14 mouse cellular contexts compared by ENCODE assay signal in the genomic region with DNA sequence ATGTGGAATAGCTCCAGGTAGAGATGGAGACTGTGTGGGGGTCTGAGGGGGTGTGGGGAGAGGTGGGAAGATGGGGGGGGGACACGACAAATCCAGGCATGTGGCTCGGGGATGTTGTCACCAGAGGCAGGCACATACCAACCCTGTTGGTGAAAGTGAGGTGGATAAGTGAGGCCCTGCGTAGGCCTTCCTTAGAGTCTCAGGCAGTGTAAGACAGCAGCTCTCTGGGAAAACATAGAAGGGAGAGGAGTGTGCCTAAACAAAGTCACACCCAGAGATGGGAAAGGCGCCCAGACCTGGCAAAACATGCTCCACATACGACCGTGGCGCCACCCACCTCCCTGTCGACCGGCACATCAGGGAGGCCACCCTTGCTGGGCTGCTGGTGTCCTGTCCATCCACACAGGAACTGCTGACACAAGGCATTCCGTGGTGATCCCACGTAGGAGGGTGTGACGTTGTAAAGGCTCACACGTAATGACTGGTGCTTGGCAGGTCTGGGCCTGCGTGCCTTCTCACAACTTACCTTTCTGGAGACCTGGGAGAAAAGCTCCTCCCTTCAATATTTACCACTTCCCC. TPM values are rescaled to one million over a fixed set of nuclear protein-coding genes. Genes with fewer than 3 reads are reported as not detected.
A peak's percentile ranks its signal among the peaks of the same experiment; 100 is the strongest.
DNase-seq lines count a peak whose midpoint lies in the region; ATAC-seq lines count a peak whose summit lies in the region.
"Had no signal": no experiment of that assay in that cellular context is flagged by ENCODE, and none has a peak within 500 bp of the region (broad histone marks: within the 10 kb centered on the region; RNA-seq: fewer than 3 reads in every experiment).

No protein-coding gene starts in this region.

- peak; percentile 62 for ATAC-seq in frontal cortex, adult (ENCODE audit: low TSS enrichment)
- 0 out of 2 replicates have a peak, but pooled peaks have one; percentile 18 for ATAC-seq in embryonic facial prominence, embryonic 13.5 days (ENCODE audit: insufficient number of reproducible peaks, insufficient read depth, low FRiP score, low TSS enrichment, low read depth)
- peak; percentile 62; the same call in 1 of the 2 replicates for ATAC-seq in limb, embryonic 15.5 days (ENCODE audit: insufficient number of reproducible peaks, low FRiP score, low TSS enrichment, low read depth)
- ATAC-seq: liver, postnatal 0 days had no signal

- no peak overlapping the region for H3K4me2 ChIP-seq in embryonic facial prominence, embryonic 13.5 days
- no peak overlapping the region for H3K4me2 ChIP-seq in limb, embryonic 15.5 days

- H3K27me3 ChIP-seq in embryonic facial prominence, embryonic 13.5 days, result no peaks in the 10 kb centered on the region
- no peaks in the 10 kb centered on the region for H3K27me3 ChIP-seq in limb, embryonic 15.5 days

- no peak for DNase-seq in frontal cortex, postnatal 10 days (ENCODE audit: low spot score in 2 of 2)
- peak; percentile 45 for DNase-seq in kidney, postnatal 10 days
- DNase-seq in kidney, postnatal 14 days, result no peak
- DNase-seq in right cerebral cortex, adult 18-20 months, result no peak
- no peak for DNase-seq in right cerebral cortex, postnatal 14 days
- DNase-seq: adrenal gland, postnatal 10 days; B cell, adult 2 months; cerebellum, adult 18-20 months; liver, postnatal 0 days; thymus, postnatal 25 days had no signal

- H3K9me3 ChIP-seq in embryonic facial prominence, embryonic 13.5 days, result no peaks in the 10 kb centered on the region
- no peaks in the 10 kb centered on the region for H3K9me3 ChIP-seq in limb, embryonic 15.5 days

- peaks cover 23% of the 10 kb centered on the region for H3K36me3 ChIP-seq in embryonic facial prominence, embryonic 13.5 days
- H3K36me3 ChIP-seq in limb, embryonic 15.5 days, result peaks cover 6% of the 10 kb centered on the region; the same call in 1 of the 2 replicates

- peak overlapping the region; percentile 17; the same call in 1 of the 2 replicates for H3K9ac ChIP-seq in embryonic facial prominence, embryonic 13.5 days
- H3K9ac ChIP-seq in limb, embryonic 15.5 days, result no peak overlapping the region
- H3K9ac ChIP-seq: liver, postnatal 0 days had no signal

- H3K4me1 ChIP-seq in embryonic facial prominence, embryonic 13.5 days, result peaks cover 49% of the 10 kb centered on the region
- peaks cover 32% of the 10 kb centered on the region for H3K4me1 ChIP-seq in limb, embryonic 15.5 days

- H3K4me3 ChIP-seq in embryonic facial prominence, embryonic 13.5 days, result no peak overlapping the region
- no peak overlapping the region for H3K4me3 ChIP-seq in limb, embryonic 15.5 days
- H3K4me3 ChIP-seq: left cerebral cortex, adult 2 months had no signal

- WGBS in embryonic facial prominence, embryonic 13.5 days, result 61% methylated on average over 14 of the region's 14 CpGs
- 39% methylated on average over 14 of the region's 14 CpGs for WGBS in limb, embryonic 15.5 days

- peak overlapping the region; percentile 93 for H3K27ac ChIP-seq in embryonic facial prominence, embryonic 13.5 days
- H3K27ac ChIP-seq in limb, embryonic 15.5 days, result peak overlapping the region; percentile 76
- H3K27ac ChIP-seq: left cerebral cortex, adult 2 months had no signal

RNA-seq across cellular contexts. Expression of gene Itgb5, which starts 42.5 kb away (rescaled TPM):
- polyA plus RNA-seq in embryonic facial prominence, embryonic 13.5 days (2015; fragmentation: Nextera tagmentation; extraction: Ambion mirVana), result 47.7 and 94.8 TPM in 2 replicates
- 74.9 and 77.5 TPM in 2 replicates for polyA plus RNA-seq in limb, embryonic 15.5 days (2015; fragmentation: Nextera tagmentation; extraction: Ambion mirVana)
